Mouse (Mus musculus): ENCODE data around the gene Lsm10. TPM values are rescaled to one million over a fixed set of nuclear protein-coding genes. Genes with fewer than 3 reads are reported as not detected.

Gene Lsm10
- polyA plus RNA-seq, 1 experiment from 2014 or later: 41.7 TPM

DNA sequence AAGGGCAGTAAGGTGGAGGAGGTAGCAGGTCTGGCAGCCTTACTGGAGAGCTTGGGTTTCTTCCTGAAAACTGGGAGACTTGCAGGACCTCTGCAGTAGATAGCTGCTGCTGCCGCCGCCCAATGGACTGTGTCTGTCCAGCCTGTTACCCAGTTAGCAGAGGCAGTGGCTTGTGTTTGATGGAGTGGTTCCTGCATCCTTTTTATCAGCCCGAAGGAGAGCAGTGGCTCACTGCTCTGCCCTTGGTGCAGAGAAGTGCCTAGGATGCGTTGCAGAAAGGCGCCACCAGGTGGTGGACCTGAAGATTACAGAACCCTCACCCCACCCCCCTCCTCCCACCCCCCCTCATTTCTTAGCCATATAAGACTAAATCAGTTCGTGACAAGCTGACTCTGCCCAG is 17.5 kb downstream of the Lsm10 start:
- Histone ChIP-seq H3K4me3 (ENCODE audit: low read length) (no peak overlapping the region), H3K4me2 (ENCODE audit: low read depth, low read length) (no peak overlapping the region), H3K27ac (ENCODE audit: low read length) (no peak overlapping the region), H3K9me3 (replicated peaks; ENCODE audit: control insufficient read depth, low read length) (no peaks in the 10 kb centered on the region), H3K27me3 (ENCODE audit: control insufficient read depth, insufficient read depth, low read length) (no peaks in the 10 kb centered on the region), H3K36me3 (ENCODE audit: control insufficient read depth, insufficient read depth) (0 out of 2 replicates have a peak, but pooled peaks cover 3% of the 10 kb centered on the region), H3K4me1 (ENCODE audit: control insufficient read depth, insufficient read depth, low read length) (peaks cover 52% of the 10 kb centered on the region), H3K9ac (ENCODE audit: low read length) (no peak overlapping the region)
- ATAC-seq (replicated peaks; ENCODE audit: extremely low read depth, insufficient read depth, low FRiP score): no peak
- 17% methylated on average over 6 of the region's 6 CpGs for WGBS

DNA sequence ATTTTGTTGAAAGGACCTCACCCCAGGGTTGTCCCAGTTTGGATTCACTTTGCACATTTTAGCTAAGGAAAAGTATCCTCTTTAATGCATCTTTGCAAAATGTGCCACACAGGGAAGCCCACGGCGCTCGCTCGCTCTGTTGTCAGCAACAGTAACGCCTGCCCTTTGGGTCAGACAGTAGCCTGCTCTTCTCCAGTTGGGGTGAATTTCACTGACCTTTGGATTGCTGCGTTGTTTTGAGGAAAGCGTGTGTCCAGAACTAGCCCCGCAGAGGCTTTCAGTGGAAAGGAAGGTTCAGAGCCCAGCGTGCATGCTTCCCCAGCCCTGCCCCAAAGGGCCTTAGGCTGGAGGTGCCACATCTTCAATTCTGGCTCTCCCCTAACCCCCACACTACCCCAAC is 19.0 kb downstream of the Lsm10 start:
- no peaks in the 10 kb centered on the region for H3K27me3 ChIP-seq (ENCODE audit: control insufficient read depth, insufficient read depth, low read length)
- H3K27ac ChIP-seq (ENCODE audit: low read length): no peak overlapping the region
- H3K4me3 ChIP-seq (ENCODE audit: low read length): no peak overlapping the region
- no peak for ATAC-seq (replicated peaks; ENCODE audit: extremely low read depth, insufficient read depth, low FRiP score)
- H3K9ac ChIP-seq (ENCODE audit: low read length): no peak overlapping the region
- H3K9me3 ChIP-seq (replicated peaks; ENCODE audit: control insufficient read depth, low read length): no peaks in the 10 kb centered on the region
- no peak overlapping the region for H3K4me2 ChIP-seq (ENCODE audit: low read depth, low read length)
- peaks cover 37% of the 10 kb centered on the region for H3K4me1 ChIP-seq (ENCODE audit: control insufficient read depth, insufficient read depth, low read length)
- WGBS: 87% methylated on average over 9 of the region's 9 CpGs
- 0 out of 2 replicates have a peak, but pooled peaks cover 3% of the 10 kb centered on the region for H3K36me3 ChIP-seq (ENCODE audit: control insufficient read depth, insufficient read depth)

DNA sequence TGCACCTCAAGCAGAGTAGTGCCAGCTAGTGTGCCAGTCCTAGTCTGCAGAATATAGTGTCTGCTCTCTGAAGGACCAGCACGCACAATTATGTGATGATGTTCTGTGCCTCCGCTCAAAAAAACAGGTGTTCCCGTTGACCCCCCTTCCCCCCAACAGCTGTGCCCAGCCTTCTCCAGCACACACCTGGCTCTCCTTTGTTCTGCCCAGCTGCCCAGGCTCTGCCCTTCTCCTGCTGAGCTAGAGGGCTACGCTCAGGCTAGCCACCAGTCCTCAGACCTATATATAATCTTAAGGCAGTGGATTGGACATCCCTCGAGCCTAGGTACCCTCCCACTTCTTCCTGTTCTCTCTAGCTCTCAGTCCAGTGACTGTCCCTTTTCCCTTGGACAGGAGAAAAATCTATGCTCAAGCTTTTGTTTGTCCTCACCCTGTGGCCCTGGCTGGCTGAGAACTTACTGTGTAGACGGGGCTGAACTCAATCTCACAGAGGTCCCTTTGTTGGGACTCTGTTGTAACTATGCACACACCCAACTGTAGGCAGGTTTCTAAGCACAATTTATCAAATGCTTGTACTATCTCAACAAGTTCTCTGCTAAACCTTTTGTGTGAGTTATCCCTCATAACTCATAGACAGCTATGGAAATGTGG is 19.6 kb downstream of the Lsm10 start:
- no peak for ATAC-seq (replicated peaks; ENCODE audit: extremely low read depth, insufficient read depth, low FRiP score)

DNA sequence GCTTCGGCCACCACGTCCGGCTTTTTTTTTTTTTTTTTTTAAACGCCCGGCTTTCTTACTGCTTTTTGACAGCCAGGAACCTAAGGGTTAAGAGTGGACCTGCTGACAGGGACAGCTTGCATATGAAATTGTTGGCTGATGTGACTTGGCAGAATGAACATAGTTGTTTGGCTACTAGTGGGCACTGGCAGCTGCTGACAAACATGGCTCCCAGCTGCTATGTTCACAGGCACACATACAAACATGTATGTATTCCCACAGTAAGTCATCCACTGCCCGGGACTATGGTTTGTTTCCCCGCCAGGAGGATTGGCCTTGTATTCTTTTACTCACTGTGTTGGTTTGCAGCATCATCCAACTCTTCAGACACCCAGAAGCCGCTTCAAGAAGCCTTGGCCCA is 20.7 kb downstream of the Lsm10 start:
- WGBS: 86% methylated on average over 8 of the region's 8 CpGs
- Histone ChIP-seq H3K9ac (ENCODE audit: low read length) (no peak overlapping the region), H3K4me2 (ENCODE audit: low read depth, low read length) (no peak overlapping the region), H3K9me3 (replicated peaks; ENCODE audit: control insufficient read depth, low read length) (peaks cover 6% of the 10 kb centered on the region), H3K36me3 (ENCODE audit: control insufficient read depth, insufficient read depth) (peaks cover 12% of the 10 kb centered on the region), H3K27me3 (ENCODE audit: control insufficient read depth, insufficient read depth, low read length) (no peaks in the 10 kb centered on the region), H3K4me1 (ENCODE audit: control insufficient read depth, insufficient read depth, low read length) (peaks cover 22% of the 10 kb centered on the region), H3K4me3 (ENCODE audit: low read length) (no peak overlapping the region), H3K27ac (ENCODE audit: low read length) (no peak overlapping the region)
- no peak for ATAC-seq (replicated peaks; ENCODE audit: extremely low read depth, insufficient read depth, low FRiP score)

More for the DNA sequence above, 19.6 kb downstream of the Lsm10 start:
- Histone ChIP-seq H3K9me3 (replicated peaks; ENCODE audit: control insufficient read depth, low read length) (no peaks in the 10 kb centered on the region; the same call in 1 of the 2 replicates), H3K4me3 (ENCODE audit: low read length) (no peak overlapping the region), H3K4me1 (ENCODE audit: control insufficient read depth, insufficient read depth, low read length) (peaks cover 31% of the 10 kb centered on the region), H3K27me3 (ENCODE audit: control insufficient read depth, insufficient read depth, low read length) (no peaks in the 10 kb centered on the region), H3K27ac (ENCODE audit: low read length) (no peak overlapping the region), H3K9ac (ENCODE audit: low read length) (no peak overlapping the region), H3K4me2 (ENCODE audit: low read depth, low read length) (no peak overlapping the region), H3K36me3 (ENCODE audit: control insufficient read depth, insufficient read depth) (peaks cover 5% of the 10 kb centered on the region; the same call in 1 of the 2 replicates)
- 65% methylated on average over 6 of the region's 6 CpGs for WGBS

DNA sequence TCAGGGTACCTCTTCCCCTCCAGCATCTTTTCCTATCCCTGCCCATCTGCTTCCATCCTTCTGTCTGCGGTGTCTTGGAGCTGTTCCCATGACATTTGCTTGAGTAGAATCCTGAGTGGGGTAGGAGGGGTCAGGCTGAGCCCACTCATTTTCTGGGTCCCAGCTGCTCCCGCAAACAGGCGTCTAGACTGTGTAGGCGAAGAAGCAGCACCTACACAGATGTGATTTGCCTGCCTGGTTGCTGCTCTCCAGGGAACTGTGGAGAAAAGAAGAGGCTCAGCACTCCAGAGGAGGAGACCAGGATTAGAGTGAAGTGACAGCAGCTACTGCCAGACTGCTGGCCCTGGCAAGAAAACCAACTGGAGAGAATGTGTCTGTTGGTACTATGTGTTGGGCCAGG is 22.2 kb downstream of the Lsm10 start:
- H3K4me3 ChIP-seq (ENCODE audit: low read length): no peak overlapping the region
- WGBS: 81% methylated on average over 4 of the region's 4 CpGs
- H3K4me1 ChIP-seq (ENCODE audit: control insufficient read depth, insufficient read depth, low read length): peaks cover 21% of the 10 kb centered on the region
- H3K36me3 ChIP-seq (ENCODE audit: control insufficient read depth, insufficient read depth): peaks cover 12% of the 10 kb centered on the region
- peaks cover 6% of the 10 kb centered on the region for H3K9me3 ChIP-seq (replicated peaks; ENCODE audit: control insufficient read depth, low read length)
- H3K27ac ChIP-seq (ENCODE audit: low read length): no peak overlapping the region
- no peak for ATAC-seq (replicated peaks; ENCODE audit: extremely low read depth, insufficient read depth, low FRiP score)
- no peak overlapping the region for H3K9ac ChIP-seq (ENCODE audit: low read length)
- no peak overlapping the region for H3K4me2 ChIP-seq (ENCODE audit: low read depth, low read length)
- no peaks in the 10 kb centered on the region for H3K27me3 ChIP-seq (ENCODE audit: control insufficient read depth, insufficient read depth, low read length)

DNA sequence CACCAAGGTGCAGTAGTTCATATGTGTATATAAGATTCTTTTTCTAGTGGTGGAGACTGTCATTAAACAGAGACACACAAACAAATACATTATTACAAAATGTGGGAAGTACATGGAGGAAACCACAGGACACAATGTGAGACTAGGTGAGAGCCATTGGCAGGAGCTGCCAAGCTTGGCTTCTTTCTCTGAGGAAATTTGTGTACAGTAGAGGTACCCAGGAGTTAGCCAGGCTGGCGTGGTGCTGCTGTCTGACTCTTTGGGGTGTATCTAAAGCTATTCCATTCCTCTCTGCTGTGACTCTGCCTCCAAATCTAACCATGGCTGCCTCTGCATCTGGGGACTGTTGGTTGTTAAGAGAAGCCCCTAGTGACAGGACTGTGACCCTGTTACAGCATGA is 22.6 kb downstream of the Lsm10 start:
- Histone ChIP-seq H3K27me3 (ENCODE audit: control insufficient read depth, insufficient read depth, low read length) (no peaks in the 10 kb centered on the region), H3K4me1 (ENCODE audit: control insufficient read depth, insufficient read depth, low read length) (peaks cover 18% of the 10 kb centered on the region), H3K27ac (ENCODE audit: low read length) (no peak overlapping the region), H3K9me3 (replicated peaks; ENCODE audit: control insufficient read depth, low read length) (peaks cover 6% of the 10 kb centered on the region), H3K9ac (ENCODE audit: low read length) (no peak overlapping the region), H3K36me3 (ENCODE audit: control insufficient read depth, insufficient read depth) (peaks cover 15% of the 10 kb centered on the region), H3K4me3 (ENCODE audit: low read length) (no peak overlapping the region), H3K4me2 (ENCODE audit: low read depth, low read length) (no peak overlapping the region)
- WGBS: 76% methylated on average over 1 of the region's 1 CpGs
- no peak for ATAC-seq (replicated peaks; ENCODE audit: extremely low read depth, insufficient read depth, low FRiP score)

DNA sequence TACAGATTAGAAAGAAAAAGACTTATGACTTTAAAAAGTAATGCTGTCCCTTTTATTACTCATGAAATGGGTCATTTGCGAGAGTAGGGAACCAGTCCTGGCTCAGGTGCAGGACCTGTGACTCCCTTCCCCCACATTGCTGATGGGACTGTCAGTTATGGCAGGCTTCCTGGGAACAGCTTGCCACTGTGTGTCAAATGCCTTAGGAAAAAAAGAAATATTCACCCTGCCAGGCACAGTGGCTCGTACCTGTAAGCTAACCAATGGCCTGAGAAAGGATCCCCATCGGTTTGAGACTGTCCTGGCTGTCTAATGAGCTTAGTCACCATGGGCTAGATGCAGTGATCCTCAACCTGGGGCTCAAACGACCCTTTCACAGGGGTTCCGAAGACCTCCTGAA is 23.6 kb downstream of the Lsm10 start:
- H3K27me3 ChIP-seq (ENCODE audit: control insufficient read depth, insufficient read depth, low read length): no peaks in the 10 kb centered on the region
- peaks cover 15% of the 10 kb centered on the region for H3K4me1 ChIP-seq (ENCODE audit: control insufficient read depth, insufficient read depth, low read length)
- H3K27ac ChIP-seq (ENCODE audit: low read length): no peak overlapping the region
- peaks cover 6% of the 10 kb centered on the region for H3K9me3 ChIP-seq (replicated peaks; ENCODE audit: control insufficient read depth, low read length)
- no peak overlapping the region for H3K9ac ChIP-seq (ENCODE audit: low read length)
- H3K4me2 ChIP-seq (ENCODE audit: low read depth, low read length): no peak overlapping the region
- no peak overlapping the region for H3K4me3 ChIP-seq (ENCODE audit: low read length)
- 89% methylated on average over 5 of the region's 5 CpGs for WGBS
- peaks cover 22% of the 10 kb centered on the region for H3K36me3 ChIP-seq (ENCODE audit: control insufficient read depth, insufficient read depth)
- no peak for ATAC-seq (replicated peaks; ENCODE audit: extremely low read depth, insufficient read depth, low FRiP score)

DNA sequence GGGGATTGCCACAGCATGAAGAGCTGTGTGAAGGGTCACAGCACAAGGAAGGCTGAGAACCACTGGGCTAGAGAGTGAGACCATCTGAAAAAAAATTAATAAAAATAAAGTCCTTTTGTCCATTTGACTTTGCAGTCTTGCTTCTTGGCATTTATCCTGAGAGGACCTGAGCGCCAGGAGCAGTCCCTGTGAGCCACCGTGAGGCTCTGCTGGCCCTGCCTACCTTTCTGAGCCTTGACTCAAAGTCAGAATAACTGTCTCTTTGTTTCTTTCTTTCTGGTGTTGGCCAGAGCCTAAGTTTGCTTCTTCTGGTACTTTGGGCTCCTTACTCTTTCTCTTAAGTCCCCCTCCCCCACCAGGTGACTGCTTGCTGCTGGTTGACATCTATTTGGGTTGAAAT is 24.1 kb downstream of the Lsm10 start:
- peaks cover 24% of the 10 kb centered on the region for H3K36me3 ChIP-seq (ENCODE audit: control insufficient read depth, insufficient read depth)
- 82% methylated on average over 2 of the region's 2 CpGs for WGBS
- ATAC-seq (replicated peaks; ENCODE audit: extremely low read depth, insufficient read depth, low FRiP score): no peak

DNA sequence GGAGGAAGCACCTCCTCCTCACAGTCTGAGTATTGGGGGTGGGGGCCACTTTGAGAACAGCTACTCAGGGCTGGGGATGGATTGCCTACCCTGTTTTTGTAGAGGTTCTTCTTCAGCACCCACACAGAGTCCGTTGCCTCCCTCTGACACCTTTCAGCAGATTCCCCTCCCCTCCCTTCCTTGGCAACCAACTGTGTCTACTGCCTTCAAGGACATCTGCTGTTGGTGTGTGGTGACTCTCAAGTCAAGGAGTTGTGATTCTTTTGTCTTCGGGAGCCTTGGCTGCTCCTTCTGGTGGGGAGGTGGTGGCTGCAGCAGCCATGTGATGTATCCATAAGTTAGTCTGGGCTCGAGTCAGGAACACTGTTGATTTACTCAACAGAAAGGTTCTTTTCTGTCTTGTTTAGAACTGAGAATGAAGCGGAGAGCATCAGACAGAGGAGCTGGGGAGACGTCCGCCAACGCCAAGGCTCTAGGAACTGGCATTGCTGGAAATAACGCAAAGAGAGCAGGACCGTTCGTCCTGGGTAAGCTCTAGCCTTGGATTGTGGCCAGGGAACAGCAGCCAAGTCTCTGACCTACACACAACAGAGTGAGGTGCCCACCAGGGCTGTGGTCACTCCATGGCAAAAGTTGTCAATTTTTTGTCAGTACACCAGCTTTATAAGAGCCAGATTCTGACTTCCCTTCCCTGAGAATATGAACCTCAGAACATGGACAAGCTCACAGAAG is 27.1 kb downstream of the Lsm10 start:
- Histone ChIP-seq H3K4me2 (ENCODE audit: low read depth, low read length) (no peak overlapping the region), H3K4me3 (ENCODE audit: low read length) (no peak overlapping the region), H3K36me3 (ENCODE audit: control insufficient read depth, insufficient read depth) (peaks cover 36% of the 10 kb centered on the region), H3K9ac (ENCODE audit: low read length) (no peak overlapping the region), H3K27me3 (ENCODE audit: control insufficient read depth, insufficient read depth, low read length) (no peaks in the 10 kb centered on the region), H3K4me1 (ENCODE audit: control insufficient read depth, insufficient read depth, low read length) (peaks cover 7% of the 10 kb centered on the region), H3K27ac (ENCODE audit: low read length) (no peak overlapping the region), H3K9me3 (replicated peaks; ENCODE audit: control insufficient read depth, low read length) (peaks cover 6% of the 10 kb centered on the region)
- no peak for ATAC-seq (replicated peaks; ENCODE audit: extremely low read depth, insufficient read depth, low FRiP score)
- 52% methylated on average over 10 of the region's 10 CpGs for WGBS

More for the DNA sequence above, 24.1 kb downstream of the Lsm10 start:
- no peak overlapping the region for H3K4me2 ChIP-seq (ENCODE audit: low read depth, low read length)
- H3K27ac ChIP-seq (ENCODE audit: low read length): no peak overlapping the region
- H3K4me1 ChIP-seq (ENCODE audit: control insufficient read depth, insufficient read depth, low read length): peaks cover 13% of the 10 kb centered on the region
- H3K9ac ChIP-seq (ENCODE audit: low read length): no peak overlapping the region
- H3K4me3 ChIP-seq (ENCODE audit: low read length): no peak overlapping the region
- H3K9me3 ChIP-seq (replicated peaks; ENCODE audit: control insufficient read depth, low read length): peaks cover 6% of the 10 kb centered on the region
- no peaks in the 10 kb centered on the region for H3K27me3 ChIP-seq (ENCODE audit: control insufficient read depth, insufficient read depth, low read length)
